Mouse (Mus musculus) midbrain, postnatal 0 days (tissue): ENCODE results near the gene Pik3ca. TPM values are rescaled to one million over a fixed set of nuclear protein-coding genes. Genes with fewer than 3 reads are reported as not detected.

Experiments
- ATAC-seq: fragments of 200-750 bp; cut with Nextera tagmentation; 2 replicates; pipeline ENCODE4 v1.8.0; 2017; ENCODE audit warnings: moderate number of reproducible peaks, mild to moderate bottlenecking, moderate TSS enrichment, moderate library complexity; ENCODE audit not compliant: low FRiP score
- DNase-seq: peaks from one replicate; pipeline ENCODE4 v3.0.0-alpha.2; 2015; ENCODE audit warnings: low spot score
- H3K27ac ChIP-seq: fragments of 300-500 bp; sonication (generic); 2 replicates; pipeline ENCODE4 v1.5.1; 2014; ENCODE audit warnings: low read depth, mild to moderate bottlenecking, low read length, mixed read lengths
- H3K27me3 ChIP-seq: fragments of 300-500 bp; sonication (generic); 2 replicates; pipeline ENCODE4 v1.6.1; 2014; ENCODE audit warnings: low read length, control low read depth, mixed read lengths; ENCODE audit not compliant: insufficient read depth
- H3K36me3 ChIP-seq: fragments of 300-500 bp; sonication (generic); 2 replicates; pipeline ENCODE4 v1.6.1; 2014; ENCODE audit warnings: low read length, control low read depth, mixed read lengths; ENCODE audit not compliant: insufficient read depth
- H3K4me1 ChIP-seq: fragments of 300-500 bp; sonication (generic); 2 replicates; pipeline ENCODE4 v1.6.1; 2014; ENCODE audit warnings: mild to moderate bottlenecking, control low read depth, antibody characterized with exemption, low read length, mixed read lengths; ENCODE audit not compliant: insufficient read depth
- H3K4me2 ChIP-seq: fragments of 300-500 bp; sonication (generic); 2 replicates; pipeline ENCODE4 v1.6.1; 2014; ENCODE audit warnings: low read depth, mild to moderate bottlenecking, low read length, mixed read lengths; ENCODE audit not compliant: poor library complexity, severe bottlenecking
- H3K4me3 ChIP-seq: fragments of 300-500 bp; sonication (generic); 2 replicates; pipeline ENCODE4 v1.5.1; 2014; ENCODE audit warnings: low read depth, mild to moderate bottlenecking, low read length, moderate library complexity
- H3K9ac ChIP-seq: fragments of 300-500 bp; sonication (generic); replicated peaks from 2 replicates; pipeline ENCODE4 v1.6.1; 2014; ENCODE audit warnings: mild to moderate bottlenecking, low read length, moderate library complexity, mixed read lengths; ENCODE audit not compliant: poor library complexity, severe bottlenecking
- H3K9me3 ChIP-seq: fragments of 300-500 bp; sonication (generic); 2 replicates; pipeline ENCODE4 v1.6.1; 2016; ENCODE audit warnings: low read length, control low read depth
- CTCF ChIP-seq: IDR thresholded peaks from 2 replicates; pipeline ENCODE4 v1.5.1; 2016; ENCODE audit warnings: antibody characterized with exemption, mild to moderate bottlenecking
- WGBS: fragments of 180-500 bp; shearing (Covaris S2); extraction: QIAGEN DNeasy Blood & Tissue Kit; methylation state at CpG from one replicate; pipeline ENCODE4 v1.1.7; 2014; 5-methylcytosine and 5-hydroxymethylcytosine counted together
- polyA plus RNA-seq: library from polyadenylated mRNA; unstranded; fragments of >200 nt; fragmentation: Nextera tagmentation; extraction: Ambion mirVana; gene quantifications from 2 replicates; pipeline ENCODE4 v1.2.1, GENCODE M21; 2015
- total RNA-seq: library from RNA; depleted of rRNA; stranded (reverse); fragments of >200 nt; gene quantifications from 2 replicates; pipeline ENCODE4 v1.2.3, GENCODE M21; 2014

Gene Pik3ca
- total and polyA plus RNA-seq, 2 experiments from 2014 or later: 10.2 to 43.3 TPM

DNA sequence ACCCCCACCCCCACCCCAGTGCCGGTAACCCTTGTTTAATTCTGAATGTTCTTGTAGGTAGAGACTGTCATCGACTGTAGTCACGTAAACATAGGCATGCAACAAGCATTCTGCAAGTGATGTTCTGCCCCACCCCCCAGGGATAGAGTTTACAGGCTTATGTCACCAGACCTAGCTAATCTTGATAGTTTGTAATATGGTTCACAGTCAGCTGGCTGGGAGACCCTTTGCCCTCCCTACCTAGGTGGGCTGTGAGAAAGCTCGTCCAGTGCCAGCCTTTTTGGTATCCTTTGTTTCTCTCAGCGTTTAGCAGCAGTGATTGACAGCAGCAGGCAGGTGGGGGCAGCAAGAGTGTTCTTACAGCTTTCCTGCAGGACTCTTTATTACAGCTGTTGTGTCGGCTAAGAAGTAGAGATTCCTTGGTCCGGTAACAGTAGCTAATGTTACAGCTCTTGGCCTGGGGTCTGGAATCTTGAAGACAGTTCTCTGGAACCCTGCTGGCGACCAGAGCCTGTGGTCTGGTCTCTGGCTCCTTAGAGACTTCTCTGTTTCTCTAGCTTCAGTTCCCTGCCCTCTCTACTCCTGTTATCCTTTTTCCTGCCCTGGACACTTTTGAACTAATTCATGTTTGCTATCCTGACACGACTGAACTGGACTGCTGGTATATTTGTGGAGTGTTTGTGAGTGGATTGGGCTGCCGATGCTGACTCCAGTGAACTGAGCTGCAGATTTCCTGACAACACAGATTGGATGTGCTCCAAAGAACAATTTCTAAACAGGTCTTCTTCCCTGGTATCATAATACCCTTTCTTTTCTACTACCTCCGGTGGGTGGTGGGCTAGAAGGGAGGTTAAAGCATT is 109.1 kb downstream of the Pik3ca start:
- Histone ChIP-seq H3K4me2 (no peak overlapping the region), H3K4me3 (no peak overlapping the region), H3K9ac (no peak overlapping the region), H3K36me3 (no peaks in the 10 kb centered on the region), H3K27me3 (no peaks in the 10 kb centered on the region), H3K4me1 (no peaks in the 10 kb centered on the region), H3K27ac (no peak overlapping the region), H3K9me3 (no peaks in the 10 kb centered on the region)
- TF ChIP-seq CTCF: no peak
- WGBS: 62% methylated on average over 11 of the region's 11 CpGs
- ATAC-seq (no peak), DNase-seq (no peak)

DNA sequence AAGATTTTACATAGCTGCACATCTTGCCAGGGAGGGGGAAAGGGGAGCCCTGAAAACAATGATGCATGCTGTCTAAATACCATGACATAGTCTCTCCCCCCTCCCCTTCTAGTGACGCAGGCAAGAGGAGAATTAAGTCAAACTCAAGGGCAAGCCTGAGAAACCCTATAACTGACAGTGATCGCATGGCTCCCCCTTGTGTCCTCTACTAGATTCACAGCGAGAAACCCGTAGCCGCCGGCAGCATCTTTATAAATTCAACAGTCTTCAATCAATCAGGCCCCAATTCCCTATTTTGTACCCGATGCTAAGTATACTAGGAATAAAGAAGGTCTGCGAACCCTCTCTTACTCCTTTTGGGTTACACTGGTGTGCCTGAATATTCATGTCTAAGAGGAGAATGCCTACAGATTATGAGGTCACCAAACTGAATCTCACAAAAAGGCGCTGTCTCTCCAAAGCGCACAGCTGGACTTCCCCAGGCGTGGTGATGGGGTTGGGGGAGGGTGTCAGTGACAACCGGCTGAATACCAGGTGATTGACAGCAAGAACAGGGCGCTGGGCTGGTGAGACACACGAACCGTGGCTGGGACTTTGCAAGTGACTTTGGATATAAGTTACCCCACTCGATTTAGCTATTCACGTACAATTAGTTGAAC is 111.3 kb downstream of the Pik3ca start:
- H3K4me1 ChIP-seq: peaks cover 3% of the 10 kb centered on the region; the same call in 1 of the 2 replicates
- peak overlapping the region; percentile 74 for H3K4me2 ChIP-seq
- no peaks in the 10 kb centered on the region for H3K27me3 ChIP-seq
- H3K36me3 ChIP-seq: no peaks in the 10 kb centered on the region
- TF ChIP-seq CTCF: peak; percentile 91
- peak; percentile 93 for DNase-seq
- peak; percentile 50 for ATAC-seq
- H3K4me3 ChIP-seq: peak overlapping the region; percentile 6; the same call in 1 of the 2 replicates
- H3K27ac ChIP-seq: peak overlapping the region; percentile 86; the same call in 1 of the 2 replicates
- H3K9ac ChIP-seq: peak overlapping the region; percentile 42; the same call in 1 of the 2 replicates
- WGBS: 1% methylated on average over 17 of the region's 17 CpGs
- no peaks in the 10 kb centered on the region for H3K9me3 ChIP-seq

GRCm38 (mm10) chr3:32509496-32510374 is 112.3 kb downstream of the Pik3ca start, which contains the start of gene Zfp639:
Gene Zfp639 (plus strand): TSS chr3:32510259.
- DNase-seq (peak; percentile 40), ATAC-seq (peak; percentile 64)
- Histone ChIP-seq H3K4me3 (peak within 1 kb of the TSS; percentile 90), H3K9me3 (no peaks in the 10 kb centered on the region), H3K9ac (peak within 1 kb of the TSS; percentile 92), H3K27ac (peak within 1 kb of the TSS; percentile 86), H3K4me1 (peaks cover 3% of the 10 kb centered on the region; the same call in 1 of the 2 replicates), H3K27me3 (no peaks in the 10 kb centered on the region), H3K36me3 (peaks cover 1% of the 10 kb centered on the region; the same call in 1 of the 2 replicates), H3K4me2 (peak within 1 kb of the TSS; percentile 74)
- WGBS: 3% methylated on average over 24 of the region's 24 CpGs
- TF ChIP-seq CTCF: no peak

DNA sequence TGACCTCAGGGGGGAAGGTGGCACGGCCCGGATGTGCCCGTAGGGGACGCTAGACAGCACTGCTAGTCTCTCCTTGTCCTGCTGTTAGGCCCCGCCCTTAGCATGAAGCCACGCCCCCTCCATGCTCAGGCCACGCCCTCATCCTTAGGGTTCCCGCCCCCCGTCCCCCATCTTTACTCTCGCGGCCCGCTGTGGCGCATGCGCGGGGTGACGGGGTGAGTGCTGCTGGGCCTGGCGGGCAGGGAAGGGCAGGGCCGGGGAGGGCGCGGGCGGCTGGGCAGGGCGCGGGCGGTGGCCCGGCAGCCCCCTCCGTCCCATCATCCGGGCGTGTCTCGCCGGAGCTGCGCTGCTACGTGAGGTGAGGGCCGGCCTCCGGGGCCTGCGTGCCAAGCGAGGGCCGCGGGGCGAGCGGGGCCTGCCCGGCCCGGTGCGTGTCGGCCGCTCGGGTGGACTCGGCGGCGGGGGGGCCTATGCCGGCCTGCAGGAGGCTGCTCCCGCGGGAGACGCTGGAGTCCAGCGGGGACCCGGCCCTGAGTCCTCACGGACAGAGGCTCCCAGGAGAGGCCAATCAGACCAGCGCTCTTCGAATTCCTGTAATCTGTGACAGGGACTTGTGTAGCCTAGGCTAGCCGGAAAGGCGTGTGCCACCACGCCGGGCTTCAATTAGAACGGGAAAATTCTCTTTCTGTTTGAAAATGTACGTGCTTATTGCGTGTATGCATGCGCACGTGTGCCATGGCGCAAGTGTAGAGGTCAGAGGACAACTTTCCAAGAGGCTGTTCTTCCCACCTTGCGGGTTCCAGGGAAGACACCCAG is 113.1 kb downstream of the Pik3ca start:
- Histone ChIP-seq H3K36me3 (peaks cover 6% of the 10 kb centered on the region; the same call in 1 of the 2 replicates), H3K4me2 (peak overlapping the region; percentile 74), H3K27me3 (no peaks in the 10 kb centered on the region), H3K9me3 (no peaks in the 10 kb centered on the region), H3K27ac (peak overlapping the region; percentile 86), H3K4me3 (peak overlapping the region; percentile 90), H3K4me1 (peaks cover 3% of the 10 kb centered on the region; the same call in 1 of the 2 replicates), H3K9ac (peak overlapping the region; percentile 92)
- ATAC-seq (peak; percentile 90), DNase-seq (peak; percentile 94)
- TF ChIP-seq CTCF: peak; percentile 79
- 0% methylated on average over 44 of the region's 69 CpGs for WGBS

DNA sequence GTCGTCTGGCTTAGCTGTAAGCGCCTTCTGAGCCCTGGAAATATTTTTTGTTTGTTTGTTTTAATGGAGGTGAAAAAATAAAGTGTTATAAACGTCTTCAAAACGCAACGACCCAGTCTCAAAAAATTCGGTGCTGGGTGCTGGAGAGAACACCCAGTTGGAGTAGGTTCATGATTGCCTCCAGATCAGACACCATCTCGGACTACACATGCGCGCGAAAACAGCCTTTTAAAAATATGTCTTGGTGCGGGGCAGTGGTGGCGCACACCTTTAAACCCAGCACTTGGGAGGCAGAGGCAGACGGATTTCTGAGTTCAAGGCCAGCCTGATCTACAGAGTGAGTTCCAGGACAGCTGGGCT is 113.7 kb downstream of the Pik3ca start:
- Histone ChIP-seq H3K4me2 (peak overlapping the region; percentile 74), H3K27me3 (no peaks in the 10 kb centered on the region), H3K4me1 (peaks cover 3% of the 10 kb centered on the region; the same call in 1 of the 2 replicates), H3K9me3 (no peaks in the 10 kb centered on the region), H3K36me3 (peaks cover 12% of the 10 kb centered on the region; the same call in 1 of the 2 replicates), H3K9ac (peak overlapping the region; percentile 92), H3K4me3 (peak overlapping the region; percentile 90), H3K27ac (peak overlapping the region; percentile 86)
- no peak for TF ChIP-seq CTCF
- DNase-seq (peak; percentile 19), ATAC-seq (no peak)
- WGBS: 5% methylated on average over 13 of the region's 13 CpGs
